Mouse (Mus musculus) limb, embryonic 11.5 days (tissue): ENCODE measurements at regions not wholly inside any gene's neighbourhood (a gene's known extent, or its start where the extent isn't known, plus 50 kb on each side); places are given as distances from the start of the nearest gene placed in this dataset.

ENCODE experiments used
- ATAC-seq: fragments of 200-750 bp; cut with Nextera tagmentation; 2 replicates; pipeline ENCODE4 v1.8.0; 2017; ENCODE audit warnings: low read depth; ENCODE audit not compliant: insufficient number of reproducible peaks, low FRiP score, low TSS enrichment
- DNase-seq: peaks from one replicate; pipeline ENCODE4 v3.0.0-alpha.2; 2015; ENCODE audit warnings: low spot score
- H3K27ac ChIP-seq: fragments of 300-500 bp; sonication (generic); replicated peaks from 2 replicates; pipeline ENCODE4 v1.5.1; 2014; ENCODE audit warnings: low read depth, mild to moderate bottlenecking, low read length
- H3K27me3 ChIP-seq: fragments of 300-500 bp; sonication (generic); 2 replicates; pipeline ENCODE4 v1.6.1; 2014; ENCODE audit warnings: mild to moderate bottlenecking, low read length, mixed read lengths; ENCODE audit not compliant: control insufficient read depth, insufficient read depth
- H3K36me3 ChIP-seq: fragments of 300-500 bp; sonication (generic); 2 replicates; pipeline ENCODE4 v1.6.1; 2014; ENCODE audit warnings: mild to moderate bottlenecking, low read length, moderate library complexity, mixed read lengths; ENCODE audit not compliant: control insufficient read depth, insufficient read depth
- H3K4me1 ChIP-seq: fragments of 300-500 bp; sonication (generic); 2 replicates; pipeline ENCODE4 v1.6.1; 2014; ENCODE audit warnings: low read length, mixed read lengths; ENCODE audit not compliant: control insufficient read depth, insufficient read depth
- H3K4me2 ChIP-seq: fragments of 300-500 bp; sonication (generic); 2 replicates; pipeline ENCODE4 v1.6.1; 2014; ENCODE audit warnings: low read depth, mild to moderate bottlenecking, moderate library complexity; ENCODE audit not compliant: severe bottlenecking
- H3K4me3 ChIP-seq: fragments of 300-500 bp; sonication (generic); 2 replicates; pipeline ENCODE4 v1.5.1; 2014; ENCODE audit warnings: low read depth, low read length
- H3K9ac ChIP-seq: fragments of 300-500 bp; sonication (generic); 2 replicates; pipeline ENCODE4 v1.6.1; 2014; ENCODE audit warnings: mild to moderate bottlenecking, low read length
- H3K9me3 ChIP-seq: fragments of 300-500 bp; sonication (generic); 2 replicates; pipeline ENCODE4 v1.6.1; 2016; ENCODE audit warnings: low read length; ENCODE audit not compliant: control insufficient read depth
- WGBS: fragments of 180-500 bp; shearing (Covaris S2); extraction: QIAGEN DNeasy Blood & Tissue Kit; methylation state at CpG from one replicate; pipeline ENCODE4 v1.1.7; 2014; 5-methylcytosine and 5-hydroxymethylcytosine counted together

DNA sequence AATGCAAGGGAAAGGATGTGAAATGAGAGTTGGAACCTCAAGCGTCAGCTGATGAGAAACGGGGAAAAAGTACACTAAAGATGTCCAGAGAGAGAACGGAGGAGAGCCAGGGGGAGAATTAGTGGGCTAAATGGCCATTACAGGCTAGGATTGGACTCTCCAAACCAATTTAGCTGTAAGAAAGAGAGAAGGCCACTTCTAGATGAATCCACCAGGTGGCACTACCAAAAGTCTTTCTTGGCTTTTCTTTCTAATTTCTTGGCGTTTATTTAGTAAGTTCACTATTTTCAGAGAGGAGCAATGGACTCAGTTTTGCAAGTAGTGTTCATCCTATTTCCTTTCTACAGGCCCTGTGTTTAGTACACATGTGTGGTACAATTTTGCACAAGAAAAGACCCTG lies 97.6 kb downstream of the Arrdc4 start:
- Histone ChIP-seq H3K9me3 (no peaks in the 10 kb centered on the region), H3K4me3 (no peak overlapping the region), H3K4me1 (no peaks in the 10 kb centered on the region), H3K9ac (no peak overlapping the region), H3K27ac (no peak overlapping the region), H3K4me2 (no peak overlapping the region), H3K27me3 (no peaks in the 10 kb centered on the region), H3K36me3 (no peaks in the 10 kb centered on the region)
- DNase-seq (no peak), ATAC-seq (no peak)
- 74% methylated on average over 4 of the region's 4 CpGs for WGBS

DNA sequence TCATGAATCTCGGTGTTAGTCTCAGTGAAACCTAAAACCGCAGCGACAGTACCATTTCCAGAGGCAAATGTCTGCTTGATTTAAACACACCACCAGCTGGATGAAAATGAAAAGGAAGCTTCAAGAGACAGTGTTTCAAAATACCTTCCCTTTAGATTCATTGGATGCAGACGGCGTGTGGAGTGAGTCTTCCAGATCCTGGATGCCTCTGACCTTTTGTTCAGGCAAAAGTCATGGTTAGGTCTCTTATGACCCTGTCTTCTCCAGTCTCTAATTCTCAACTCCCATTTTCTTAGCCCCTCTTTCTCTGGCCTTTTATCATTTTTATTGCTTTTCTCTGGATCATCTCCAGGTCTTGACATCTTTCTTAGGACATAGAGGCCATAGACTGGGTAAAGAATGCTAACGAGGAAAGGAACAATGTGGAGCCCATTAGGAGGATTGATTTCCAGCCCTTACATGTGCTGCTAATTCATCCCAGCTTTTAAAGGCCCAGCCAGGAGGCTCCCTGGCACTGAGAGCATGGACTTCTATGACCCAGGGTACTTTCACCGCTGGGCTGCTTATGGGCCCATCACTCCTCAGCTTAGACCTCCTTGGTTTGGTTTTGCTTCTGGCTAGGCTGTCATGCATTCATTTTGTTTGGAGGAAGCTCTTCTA lies 111.4 kb downstream of the Arrdc4 start:
- 37% methylated on average over 7 of the region's 7 CpGs for WGBS
- H3K27me3 ChIP-seq = no peaks in the 10 kb centered on the region
- H3K4me3 ChIP-seq = no peak overlapping the region
- peak; percentile 39 for DNase-seq
- no peak overlapping the region for H3K9ac ChIP-seq
- no peaks in the 10 kb centered on the region for H3K36me3 ChIP-seq
- no peak overlapping the region for H3K27ac ChIP-seq
- no peak overlapping the region for H3K4me2 ChIP-seq
- no peaks in the 10 kb centered on the region for H3K4me1 ChIP-seq
- H3K9me3 ChIP-seq = no peaks in the 10 kb centered on the region
- no peak for ATAC-seq

DNA sequence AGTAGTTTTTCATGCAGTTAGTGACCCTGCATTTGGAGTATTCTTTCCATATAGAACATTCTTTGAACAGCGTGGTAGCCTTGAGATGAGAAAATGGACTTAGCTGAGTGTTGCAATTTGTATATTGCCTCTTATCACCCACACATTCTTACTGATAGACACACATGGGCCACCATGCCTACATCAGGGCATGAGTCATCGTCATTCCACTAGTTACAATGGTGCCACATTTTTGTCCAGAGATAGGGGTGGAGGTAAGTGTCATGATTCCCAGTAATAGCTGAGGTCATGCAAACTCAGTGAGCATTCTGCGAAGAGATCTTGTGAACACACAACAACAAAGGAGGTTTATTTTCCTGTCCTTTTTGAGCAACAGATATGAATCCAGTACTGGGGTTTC lies 128.0 kb downstream of the Arrdc4 start:
- no peaks in the 10 kb centered on the region for H3K4me1 ChIP-seq
- no peaks in the 10 kb centered on the region for H3K9me3 ChIP-seq
- H3K27me3 ChIP-seq = no peaks in the 10 kb centered on the region
- DNase-seq (no peak), ATAC-seq (no peak)
- no peak overlapping the region for H3K9ac ChIP-seq
- no peaks in the 10 kb centered on the region for H3K36me3 ChIP-seq
- no peak overlapping the region for H3K4me3 ChIP-seq
- WGBS = 93% methylated on average over 3 of the region's 3 CpGs
- no peak overlapping the region for H3K4me2 ChIP-seq
- no peak overlapping the region for H3K27ac ChIP-seq

DNA sequence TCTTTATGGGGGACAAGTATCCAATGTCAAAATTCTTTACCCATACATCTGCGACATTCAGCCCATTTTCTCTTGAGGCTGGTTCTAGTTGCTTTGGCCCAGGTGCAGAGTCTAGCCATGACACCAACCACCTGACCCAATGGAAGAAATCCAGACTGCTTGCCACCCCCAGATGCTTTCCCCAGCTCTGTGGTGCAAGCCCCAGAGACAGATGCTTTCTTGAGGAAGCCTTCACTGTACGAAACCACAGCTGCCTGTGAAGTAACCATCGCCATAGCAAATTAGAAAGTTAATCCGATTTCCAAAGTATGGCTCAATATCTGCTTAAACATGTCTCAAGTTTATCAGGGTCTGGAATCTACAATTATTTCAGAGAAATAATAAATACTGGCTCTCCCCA lies 138.5 kb downstream of the Arrdc4 start:
- H3K27ac ChIP-seq = no peak overlapping the region
- no peak overlapping the region for H3K9ac ChIP-seq
- no peaks in the 10 kb centered on the region for H3K4me1 ChIP-seq
- 91% methylated on average over 4 of the region's 4 CpGs for WGBS
- no peaks in the 10 kb centered on the region for H3K36me3 ChIP-seq
- no peaks in the 10 kb centered on the region for H3K9me3 ChIP-seq
- H3K4me2 ChIP-seq = no peak overlapping the region
- no peak for ATAC-seq
- H3K4me3 ChIP-seq = no peak overlapping the region
- H3K27me3 ChIP-seq = no peaks in the 10 kb centered on the region
- DNase-seq = no peak

DNA sequence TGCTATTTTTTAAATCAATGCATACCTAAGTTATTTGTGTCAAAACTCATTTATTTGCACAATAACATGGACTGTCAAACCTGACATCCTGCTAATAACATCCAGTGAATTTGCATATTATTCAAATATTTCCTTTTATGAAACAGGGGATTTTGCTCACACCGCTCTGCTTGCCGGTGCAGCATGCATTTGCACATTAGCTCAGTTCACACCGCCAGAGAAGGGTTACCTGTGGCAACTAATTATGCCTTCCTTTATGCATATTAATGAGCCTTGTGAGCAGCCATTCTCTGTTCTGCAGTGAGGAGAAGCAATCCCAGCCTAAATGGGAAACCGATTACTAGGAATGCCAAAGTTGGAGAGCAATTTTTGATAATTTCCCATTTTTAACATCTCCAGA lies 141.9 kb downstream of the Arrdc4 start:
- DNase-seq (no peak), ATAC-seq (no peak)
- 83% methylated on average over 4 of the region's 4 CpGs for WGBS
- Histone ChIP-seq H3K4me1 (no peaks in the 10 kb centered on the region), H3K9me3 (no peaks in the 10 kb centered on the region), H3K27ac (no peak overlapping the region), H3K9ac (no peak overlapping the region), H3K4me3 (no peak overlapping the region), H3K36me3 (no peaks in the 10 kb centered on the region), H3K27me3 (no peaks in the 10 kb centered on the region), H3K4me2 (no peak overlapping the region)

DNA sequence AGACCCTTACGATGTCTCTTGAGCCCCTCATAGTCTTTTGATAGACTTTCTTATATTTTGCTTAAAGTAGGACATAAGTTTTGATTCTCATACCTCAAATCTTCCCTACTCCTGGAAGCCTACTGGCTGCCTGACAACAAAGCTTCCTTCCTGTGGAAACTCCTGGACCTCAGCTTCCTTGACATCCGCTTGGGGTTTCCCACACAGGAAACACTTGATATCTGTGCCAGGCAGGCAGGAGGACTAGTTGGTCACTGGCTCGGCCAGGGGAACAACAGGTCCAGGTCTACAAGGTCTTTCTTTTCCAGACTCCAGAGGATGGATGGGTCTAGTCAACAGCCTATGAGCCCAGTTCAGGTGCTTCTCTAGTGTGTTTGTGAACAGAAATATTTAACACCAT lies 142.8 kb downstream of the Arrdc4 start:
- no peak overlapping the region for H3K4me2 ChIP-seq
- H3K4me1 ChIP-seq = no peaks in the 10 kb centered on the region
- H3K36me3 ChIP-seq = no peaks in the 10 kb centered on the region
- no peak for DNase-seq
- no peak overlapping the region for H3K4me3 ChIP-seq
- no peaks in the 10 kb centered on the region for H3K9me3 ChIP-seq
- ATAC-seq = no peak
- H3K27me3 ChIP-seq = no peaks in the 10 kb centered on the region
- no peak overlapping the region for H3K27ac ChIP-seq
- WGBS = 89% methylated on average over 3 of the region's 3 CpGs
- H3K9ac ChIP-seq = no peak overlapping the region

DNA sequence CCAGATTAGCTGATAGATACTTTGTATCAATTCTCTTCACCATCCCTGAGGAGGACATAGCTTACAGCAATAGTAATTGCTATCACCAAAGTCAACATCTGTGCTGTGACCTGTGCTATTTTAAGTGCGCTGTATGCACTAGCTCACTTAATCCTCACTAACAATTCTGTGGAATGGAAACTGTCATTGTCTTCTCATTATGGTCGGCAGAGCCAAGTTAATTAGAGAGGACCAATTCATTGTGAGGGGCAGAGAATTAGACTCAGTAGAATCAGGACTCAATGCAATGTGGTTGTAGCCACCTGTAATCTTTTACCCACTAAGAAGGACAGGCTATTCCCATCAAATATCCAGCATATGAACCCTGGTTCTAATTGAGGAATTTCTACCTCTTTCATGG lies 145.3 kb downstream of the Arrdc4 start:
- H3K9me3 ChIP-seq = no peaks in the 10 kb centered on the region
- H3K27me3 ChIP-seq = no peaks in the 10 kb centered on the region
- 75% methylated on average over 2 of the region's 2 CpGs for WGBS
- H3K4me3 ChIP-seq = no peak overlapping the region
- no peak overlapping the region for H3K9ac ChIP-seq
- no peak overlapping the region for H3K27ac ChIP-seq
- no peak overlapping the region for H3K4me2 ChIP-seq
- no peak for ATAC-seq
- H3K36me3 ChIP-seq = no peaks in the 10 kb centered on the region
- no peaks in the 10 kb centered on the region for H3K4me1 ChIP-seq
- DNase-seq = no peak

DNA sequence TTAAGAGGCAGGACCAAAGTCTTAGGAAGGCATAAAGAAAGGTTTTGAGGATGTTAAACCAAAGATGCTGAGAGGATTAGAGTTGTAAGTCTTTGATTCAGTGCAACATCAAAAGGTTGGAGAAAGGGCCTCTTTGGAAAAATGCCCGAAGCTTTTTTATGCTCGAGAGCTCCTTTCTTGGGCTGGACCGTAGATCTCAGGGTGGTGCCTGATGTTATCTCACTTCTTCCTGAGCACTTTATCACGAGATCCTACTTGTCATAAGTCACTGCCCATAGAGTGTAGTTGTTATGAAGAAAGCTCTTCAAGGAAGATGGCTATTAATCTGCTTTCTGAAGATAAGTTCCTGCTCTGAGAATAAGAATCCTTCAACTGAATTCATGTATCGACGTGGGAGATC lies 147.0 kb downstream of the Arrdc4 start:
- H3K4me2 ChIP-seq = no peak overlapping the region
- no peaks in the 10 kb centered on the region for H3K27me3 ChIP-seq
- H3K27ac ChIP-seq = no peak overlapping the region
- H3K4me3 ChIP-seq = no peak overlapping the region
- no peak for DNase-seq
- whole genome bisulfite sequencing = 85% methylated on average over 6 of the region's 6 CpGs
- ATAC-seq = no peak
- no peaks in the 10 kb centered on the region for H3K4me1 ChIP-seq
- H3K9ac ChIP-seq = no peak overlapping the region
- H3K36me3 ChIP-seq = no peaks in the 10 kb centered on the region
- no peaks in the 10 kb centered on the region for H3K9me3 ChIP-seq

DNA sequence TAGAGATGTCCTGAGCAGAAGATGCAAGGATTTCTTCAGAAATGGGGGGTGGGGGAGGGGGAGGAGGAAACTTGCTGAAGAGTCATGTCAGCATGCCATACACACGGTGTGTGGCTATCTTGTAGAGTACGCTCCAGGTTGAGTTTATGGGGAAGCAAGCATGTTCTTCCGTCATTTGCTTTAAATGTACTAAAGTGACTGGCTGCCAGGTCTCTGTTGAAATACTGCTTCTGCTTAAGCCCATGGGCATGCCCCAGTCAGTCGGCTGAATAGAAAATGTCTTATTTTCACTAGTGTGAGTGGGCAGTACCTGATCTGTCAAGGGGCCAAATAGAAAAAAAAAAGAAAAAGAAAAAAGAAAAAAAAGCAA lies 155.0 kb downstream of the Arrdc4 start:
- H3K4me1 ChIP-seq = no peaks in the 10 kb centered on the region
- H3K4me3 ChIP-seq = no peak overlapping the region
- no peak for ATAC-seq
- no peaks in the 10 kb centered on the region for H3K36me3 ChIP-seq
- no peak overlapping the region for H3K27ac ChIP-seq
- no peaks in the 10 kb centered on the region for H3K27me3 ChIP-seq
- H3K9ac ChIP-seq = no peak overlapping the region
- WGBS = 75% methylated on average over 4 of the region's 4 CpGs
- DNase-seq = no peak
- H3K9me3 ChIP-seq = no peaks in the 10 kb centered on the region
- no peak overlapping the region for H3K4me2 ChIP-seq
